Mouse (Mus musculus) small intestine, adult 2 months (tissue): ENCODE results near the gene Npas3.

Source experiments
- CTCF ChIP-seq: fragments of 200-500 bp; IDR thresholded peaks from 2 replicates; pipeline ENCODE4 v1.5.1; 2012; ENCODE audit warnings: low read depth, mild to moderate bottlenecking, control low read depth, inconsistent platforms, low read length, moderate library complexity, mixed read lengths; ENCODE audit not compliant: insufficient replicate concordance, insufficient read length; ENCODE audit errors: extremely low read depth
- POLR2A ChIP-seq: fragments of 200-500 bp; IDR thresholded peaks from 2 replicates; pipeline ENCODE4 v1.6.1; 2012; ENCODE audit warnings: low read depth, mild to moderate bottlenecking, control low read depth, inconsistent platforms, low read length, moderate library complexity

DNA sequence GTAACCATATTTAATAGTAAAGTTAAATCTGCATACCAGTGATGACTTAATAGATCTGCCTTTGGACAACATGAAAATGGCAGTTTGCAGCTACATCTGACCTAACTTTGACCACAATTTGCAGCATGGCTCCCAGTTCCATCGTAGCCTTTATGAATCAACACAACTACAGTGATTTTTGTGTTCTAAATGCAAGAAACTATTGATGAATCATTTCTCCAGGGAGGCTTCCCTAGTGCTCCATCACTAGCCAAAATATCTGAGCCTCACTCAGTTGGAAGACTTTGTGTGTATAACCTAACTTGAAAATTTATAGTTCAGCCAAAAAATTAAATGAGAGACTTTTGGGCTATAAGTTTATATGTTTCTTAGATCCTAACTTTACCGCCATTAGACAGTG, 177.5 kb downstream of the Npas3 start:
- no peak for TF ChIP-seq CTCF
- no peak for TF ChIP-seq POLR2A
